Comparison of ENCODE assay signal across 13 mouse cellular contexts in genomic region chr17:30471512-30471911, GRCm38 (mm10).
DNase-seq lines count a peak whose midpoint lies in the region.
"Had no signal": no experiment of that assay in that cellular context is flagged by ENCODE, and none has a peak within 500 bp of the region (broad histone marks: within the 10 kb centered on the region; RNA-seq: fewer than 3 reads in every experiment).

No protein-coding gene starts in this region.

- peak; percentile 20 to 23 for DNase-seq in kidney, postnatal 4 days
- DNase-seq in kidney, postnatal 10 days = no peak
- peak; percentile 56 to 60 for DNase-seq in left cerebral cortex, postnatal 36 days (ENCODE audit: low spot score in 2 of 2)
- DNase-seq in left cerebral cortex, postnatal 10 days (ENCODE audit: extremely low spot score in 1 of 2, low spot score in 2 of 2) = no peak
- DNase-seq in right cerebral cortex, adult 2 months (ENCODE audit: low spot score in 2 of 2) = peak; percentile 64 to 65
- no peak for DNase-seq in right cerebral cortex, postnatal 14 days
- no peak for DNase-seq in cerebellum, postnatal 25 days
- DNase-seq: B cell, adult 2 months; heart, adult 2 months; heart, postnatal 14 days; liver, postnatal 0 days; thymus, adult 18-20 months; thymus, postnatal 25 days had no signal

- intact Hi-C loops in left cerebral cortex, postnatal 36 days (cut with DNase I) = loop anchor here (5.0 kb wide), 2 partner anchors 36 to 106 kb away; partner anchors contain the start of gene Btbd9
- intact Hi-C loops in left cerebral cortex, postnatal 10 days (cut with DNase I) = no loop called here

Comparison
In these comparisons a context has a peak if more than half of its experiments do, and no peak if none do; other contexts are left out.
1. DNase-seq: peak in kidney, postnatal 4 days (2 of 2), left cerebral cortex, postnatal 36 days (2 of 2) and right cerebral cortex, adult 2 months (2 of 2); none in kidney, postnatal 10 days (single experiment), left cerebral cortex, postnatal 10 days (0 of 2), right cerebral cortex, postnatal 14 days (single experiment) and cerebellum, postnatal 25 days (0 of 2).